Mouse (Mus musculus) thymus, postnatal 36 days (tissue): Measurements from ENCODE around the gene Magi3.

Source experiments
- DNase-seq, 2 experiments: peaks; one replicate each; pipeline ENCODE4 v3.0.0; 2022; ENCODE audit warnings: mixed read lengths in 2 of 2

Magi3 gene

GRCm38 (mm10) chr3:104220295-104220965 is at the start of gene Magi3:
Gene Magi3, minus strand, starts transcription at chr3:104220374.
- peak; percentile 96 to 98 for DNase-seq

DNA sequence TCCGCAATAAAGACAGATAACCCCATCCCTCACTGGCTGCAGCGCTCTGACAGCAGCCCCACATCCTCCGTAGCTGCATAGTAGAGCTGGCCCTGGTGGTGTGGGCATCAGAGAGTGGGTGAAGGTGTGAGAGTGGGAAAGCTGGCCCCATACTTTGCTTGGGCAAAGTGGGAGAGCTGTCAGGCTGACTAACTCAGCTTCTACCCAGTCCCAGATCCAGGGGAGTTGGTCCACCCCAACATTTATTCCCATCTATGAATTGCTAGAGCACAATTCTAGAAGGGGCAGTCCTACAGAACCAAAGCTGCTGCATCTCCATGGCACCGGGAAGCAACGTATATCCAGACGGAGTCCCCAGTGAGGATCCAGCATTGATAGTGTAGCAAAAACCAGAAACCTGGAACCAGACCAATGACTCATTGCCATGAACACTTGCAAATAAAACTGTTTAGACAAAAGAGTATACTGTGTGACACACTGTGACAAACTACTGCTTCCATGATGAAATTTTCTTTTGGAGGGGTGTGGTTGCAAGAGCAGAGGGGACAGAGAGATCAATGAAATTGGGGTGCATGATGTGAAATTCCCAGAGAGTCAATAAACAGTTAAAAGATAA is 44.5 kb upstream of the Magi3 start:
- no peak for DNase-seq

DNA sequence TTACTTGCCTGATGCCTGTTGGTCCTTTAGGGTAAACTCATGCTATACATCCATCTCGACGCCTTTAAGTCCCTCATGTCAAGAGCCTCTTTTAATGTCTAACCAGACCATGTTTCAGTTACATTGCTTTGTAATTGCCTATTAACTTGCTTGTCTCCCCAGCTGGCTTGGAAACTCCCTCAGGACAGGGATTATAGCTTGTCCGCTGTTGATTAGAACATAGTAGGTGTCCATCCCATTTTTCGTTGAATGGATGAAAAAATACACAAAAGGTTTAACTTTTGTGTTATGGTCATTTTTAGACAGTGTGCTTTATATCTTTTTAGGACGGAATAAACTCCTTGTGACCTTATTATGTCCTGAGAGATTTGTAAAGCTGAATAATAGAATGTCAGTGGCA is 40.0 kb upstream of the Magi3 start:
- DNase-seq, result no peak

GRCm38 (mm10) chr3:104259168-104259567 is 39.0 kb upstream of the Magi3 start:
- no peak for DNase-seq

DNA sequence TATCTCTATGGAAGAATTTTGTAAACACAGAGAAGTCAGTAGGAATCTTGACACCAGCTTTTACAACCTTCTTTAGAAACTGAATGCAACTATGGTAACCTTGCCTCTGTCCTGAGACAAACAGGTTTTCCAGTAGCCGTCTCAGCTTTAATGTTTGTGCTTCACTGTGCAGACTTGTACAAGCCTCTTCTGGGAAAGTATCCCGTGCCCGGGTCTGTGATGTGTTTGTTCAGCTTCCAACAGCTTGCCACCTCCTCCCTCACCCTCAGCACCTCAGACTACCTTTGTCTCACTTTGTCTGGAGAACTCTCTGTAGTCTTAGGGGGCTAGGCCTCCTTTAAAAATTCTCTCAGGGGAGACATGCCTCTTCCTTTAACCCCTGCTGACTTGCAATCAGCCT is 36.9 kb upstream of the Magi3 start:
- no peak for DNase-seq

GRCm38 (mm10) chr3:104253760-104254159 is 33.6 kb upstream of the Magi3 start:
- DNase-seq, result no peak

DNA sequence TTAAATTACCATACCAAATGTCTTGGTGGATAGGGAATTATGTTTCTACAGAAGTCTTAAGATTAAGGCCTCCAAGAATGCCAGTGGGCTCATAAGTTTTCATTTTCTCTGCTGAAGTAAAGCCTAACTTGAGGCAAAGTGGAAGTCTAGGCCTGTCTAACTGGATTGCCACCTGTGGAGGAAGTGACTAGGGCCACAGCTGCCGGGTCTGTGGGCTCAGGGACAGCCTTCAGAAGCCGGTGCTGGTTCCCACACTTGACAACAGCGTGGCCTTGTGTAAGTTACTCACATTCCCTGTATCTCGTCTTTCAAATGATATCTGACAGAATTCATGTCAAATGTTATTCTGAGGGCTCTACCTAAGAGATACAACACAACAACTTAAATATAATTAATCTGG is 27.7 kb upstream of the Magi3 start:
- peak; percentile 53 to 74 for DNase-seq

- DNase-seq, result no peak
Observed at GRCm38 (mm10) chr3:104247057-104247456, 26.9 kb upstream of the Magi3 start.

DNA sequence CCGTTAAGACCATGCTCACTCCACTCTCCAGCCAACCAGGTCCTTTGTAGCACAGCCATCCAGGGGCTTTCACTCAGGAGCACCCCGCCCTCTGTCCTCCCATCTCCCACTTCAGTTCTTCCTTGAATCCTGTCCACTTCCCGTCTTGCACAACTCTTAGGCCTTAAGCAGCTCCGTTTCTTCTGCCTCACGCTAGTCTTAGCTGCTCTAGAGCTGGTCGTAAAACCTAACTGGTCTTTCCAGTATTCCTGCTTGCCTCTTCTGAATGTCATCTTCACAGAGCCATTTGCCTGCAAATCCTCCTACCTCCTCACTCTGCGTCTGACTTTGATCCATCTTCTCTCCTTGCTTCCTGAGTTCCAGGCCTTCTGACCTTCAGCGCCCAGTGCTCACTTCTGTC is 24.2 kb upstream of the Magi3 start:
- no peak for DNase-seq

- DNase-seq, result no peak
Observed at GRCm38 (mm10) chr3:104243972-104244371, 23.8 kb upstream of the Magi3 start.

- DNase-seq, result no peak
Observed at GRCm38 (mm10) chr3:104239785-104240184, 19.6 kb upstream of the Magi3 start.

DNA sequence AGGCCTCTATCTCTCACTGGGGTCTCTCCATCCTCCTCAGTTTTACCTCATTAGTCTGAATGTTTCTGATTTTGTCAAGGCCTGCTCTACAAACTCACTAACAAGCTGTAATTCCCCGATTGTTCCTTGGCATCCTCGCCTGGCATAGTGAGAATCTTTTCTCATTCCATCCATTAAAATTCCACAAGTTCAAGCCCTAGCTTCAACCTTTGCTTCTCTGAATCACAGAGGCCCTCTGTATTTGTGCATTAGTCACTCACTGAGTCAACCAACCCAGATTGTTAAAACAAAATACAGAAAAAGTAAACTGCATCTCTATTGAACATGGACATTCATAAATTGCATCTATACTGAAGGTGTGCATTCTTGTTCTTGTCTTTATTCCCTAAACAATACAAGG is 19.2 kb upstream of the Magi3 start:
- no peak for DNase-seq

DNA sequence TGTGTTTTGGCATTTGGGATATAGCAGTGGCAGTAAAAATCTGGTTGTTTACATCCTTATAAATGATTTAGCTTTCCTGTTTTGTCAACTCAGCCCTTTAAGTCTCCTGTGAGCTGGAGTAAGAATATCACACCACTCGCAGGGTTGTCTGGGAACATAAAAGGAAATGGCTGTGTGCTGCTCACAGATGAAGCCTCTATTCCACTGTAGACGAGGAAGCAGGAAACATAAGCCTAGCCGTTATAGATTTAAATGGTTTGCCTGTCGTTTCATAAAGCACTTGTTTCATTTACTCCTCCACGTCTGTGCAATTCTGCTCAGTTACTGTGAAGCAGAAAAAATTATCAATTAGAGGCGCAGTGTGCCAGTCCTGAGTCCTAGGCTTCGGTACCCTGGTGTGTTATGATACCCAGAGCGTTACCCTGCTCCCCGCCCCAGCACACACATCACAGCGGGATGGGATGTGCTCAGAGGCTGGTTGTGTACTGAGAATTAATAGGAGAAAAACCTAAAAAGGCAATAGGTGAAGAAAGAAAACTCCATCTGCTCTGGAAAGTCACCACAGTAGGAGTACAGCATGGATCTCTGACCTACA is 17.8 kb upstream of the Magi3 start:
- no peak for DNase-seq

DNA sequence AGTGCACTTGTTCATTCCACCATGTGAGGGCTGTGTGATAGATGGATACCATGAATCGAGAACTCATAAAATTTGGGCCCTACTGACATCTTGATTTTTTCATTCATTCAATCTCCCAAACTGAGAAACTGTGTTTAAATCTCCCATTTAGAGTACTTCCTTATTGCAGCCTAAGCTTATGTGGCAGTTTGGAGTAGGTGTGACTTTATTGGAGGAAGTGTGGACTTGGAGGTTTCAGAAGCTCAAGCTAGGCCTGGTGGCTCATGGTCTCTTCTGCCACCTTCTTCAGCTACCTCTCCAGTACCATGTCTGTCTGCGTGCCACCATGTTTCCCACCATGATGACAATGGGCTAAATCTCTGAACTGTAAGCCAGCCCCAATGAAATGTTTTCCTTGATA is 15.9 kb upstream of the Magi3 start:
- no peak for DNase-seq

DNA sequence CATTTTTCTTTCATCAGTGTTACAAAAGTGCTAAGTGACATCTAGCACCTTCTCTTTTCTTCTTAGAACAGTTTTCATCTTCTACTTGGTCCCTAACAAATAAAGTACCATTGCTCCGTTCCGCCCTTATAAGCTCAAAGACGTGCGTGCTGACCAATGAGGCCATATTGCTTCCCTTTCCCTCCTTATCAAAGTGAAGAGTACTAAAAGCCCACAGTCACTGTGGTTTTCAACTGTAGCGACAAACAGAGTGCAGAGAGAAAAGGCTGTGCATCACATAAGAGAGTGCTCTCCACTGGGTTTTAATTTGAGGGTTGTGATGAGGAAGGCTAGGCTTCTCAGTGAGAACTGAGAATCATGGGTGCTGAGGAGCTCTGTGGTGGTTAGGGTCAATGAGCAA is 14.9 kb upstream of the Magi3 start:
- no peak for DNase-seq

DNA sequence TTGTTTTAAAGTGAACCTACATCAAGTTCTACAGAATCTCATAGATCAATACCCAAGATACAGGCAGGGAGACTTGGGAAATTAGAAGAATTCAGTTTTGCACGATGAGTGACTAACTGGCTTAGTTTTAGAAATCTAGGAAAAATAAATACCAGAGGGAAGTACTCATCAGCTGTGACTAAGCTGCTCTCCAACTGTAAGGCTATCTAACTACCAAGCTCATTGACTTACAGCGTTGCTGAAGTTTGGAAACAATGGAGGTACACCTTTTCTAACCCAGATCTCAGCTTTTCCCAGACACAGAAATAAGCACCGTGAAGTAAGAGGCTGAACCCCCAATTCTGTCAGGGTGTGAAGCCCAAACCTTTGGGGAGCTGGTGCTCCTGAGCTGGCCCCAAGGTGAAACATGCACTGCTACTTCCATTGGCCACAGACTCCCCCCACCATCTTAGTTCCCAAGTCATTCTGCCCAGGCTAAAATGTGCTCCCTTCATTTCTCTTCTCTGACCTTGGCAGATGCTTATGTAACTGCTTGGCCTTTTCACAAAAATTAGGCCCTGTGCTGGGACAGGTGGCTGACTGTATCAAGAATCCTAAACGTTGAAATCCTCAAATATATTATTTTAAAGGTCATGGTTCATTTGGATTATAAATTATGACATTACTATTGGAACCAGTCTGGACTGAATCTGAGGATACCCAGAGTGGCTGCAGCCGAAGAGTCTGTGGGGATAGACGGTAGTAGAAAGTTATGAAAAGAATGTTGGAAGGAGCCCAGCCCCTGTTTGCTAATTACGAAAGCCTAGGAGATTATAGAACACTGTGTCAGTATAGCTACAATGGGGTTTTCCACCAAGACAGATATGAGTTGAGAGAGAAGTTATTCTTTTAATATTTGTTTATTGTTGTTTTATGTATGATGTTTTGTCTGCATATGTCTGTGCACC is 13.5 kb upstream of the Magi3 start:
- DNase-seq, result no peak

DNA sequence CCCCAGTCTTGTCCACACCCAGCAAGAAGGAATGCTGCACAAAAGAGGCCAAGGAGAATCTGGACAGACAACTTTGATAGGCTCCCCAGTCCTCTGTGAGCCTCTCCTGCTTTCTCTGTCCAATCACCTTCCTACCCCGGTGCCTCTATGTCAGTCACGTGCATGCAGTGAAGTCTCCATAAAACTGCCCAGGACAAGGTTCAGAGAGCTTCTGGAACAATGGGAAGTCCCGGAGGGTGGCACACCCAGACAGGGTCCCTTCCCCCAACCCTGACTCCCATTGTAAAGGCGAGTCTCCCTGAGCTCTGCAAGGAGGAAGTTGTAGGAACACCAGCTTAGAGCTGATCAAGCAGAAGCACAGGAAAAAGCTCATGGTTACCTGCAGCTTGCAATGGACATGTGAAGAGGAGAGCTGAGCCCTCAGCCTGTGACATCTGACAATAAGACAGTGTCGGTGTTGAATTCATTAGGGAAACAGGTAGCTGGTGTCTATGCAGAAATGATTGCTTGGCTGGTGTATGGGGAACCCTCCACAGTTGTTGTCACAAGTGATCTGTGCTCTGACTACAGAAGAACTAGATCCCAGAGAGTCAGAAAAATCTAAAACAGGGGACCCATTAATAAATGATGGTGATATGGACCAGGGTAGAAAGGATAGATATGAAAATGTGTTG is 7.4 kb upstream of the Magi3 start:
- DNase-seq, result no peak

- DNase-seq, result no peak
Observed at GRCm38 (mm10) chr3:104226731-104227130, 6.6 kb upstream of the Magi3 start.

DNA sequence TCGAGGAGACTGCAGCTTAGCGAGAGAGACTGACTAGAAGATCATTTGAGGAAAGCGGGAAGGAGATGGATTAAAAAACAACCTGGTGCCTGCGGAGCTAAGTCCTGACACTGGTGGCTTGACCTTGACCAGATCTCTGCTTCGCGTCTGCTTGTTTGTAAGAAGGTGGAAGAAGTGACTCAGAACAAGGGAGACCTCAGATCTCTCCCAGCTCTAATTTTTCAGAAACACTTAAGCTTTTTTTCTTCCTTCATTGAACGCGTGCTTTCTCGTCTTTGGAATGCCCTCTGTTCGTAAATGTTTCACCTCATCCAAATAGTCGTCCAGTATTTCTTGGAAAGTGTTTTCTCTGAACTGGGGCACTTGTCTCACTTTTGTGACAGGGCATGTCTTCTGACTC is 982 bp upstream of the Magi3 start:
- no peak for DNase-seq

GRCm38 (mm10) chr3:104219531-104220294 is 461 bp downstream of the Magi3 start:
- peak; percentile 67 to 76 for DNase-seq

- peak; percentile 42 for DNase-seq
Observed at GRCm38 (mm10) chr3:104218926-104219325, 1.2 kb downstream of the Magi3 start.

DNA sequence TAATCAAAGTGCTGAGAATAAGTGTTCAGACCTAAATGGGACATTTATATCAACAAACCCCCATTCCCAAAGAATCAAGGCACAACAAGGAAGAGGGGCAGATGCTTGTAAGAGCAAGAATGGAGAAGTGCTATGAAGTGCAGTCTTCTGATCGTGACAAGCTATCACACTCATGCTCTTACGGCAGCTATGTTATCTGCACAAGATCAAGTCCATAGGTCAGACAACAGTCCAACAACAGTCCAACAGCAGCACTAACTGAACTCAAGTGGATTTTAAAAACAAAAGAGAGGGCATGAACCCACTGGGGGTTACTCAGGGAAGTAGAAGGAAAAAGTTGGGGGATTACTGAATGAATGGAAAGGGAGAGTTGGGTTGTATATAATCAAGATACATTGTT is 30.4 kb downstream of the Magi3 start:
- no peak for DNase-seq
